Mouse (Mus musculus) kidney, postnatal 14 days (tissue): ENCODE results near the gene Pinlyp.

ENCODE experiments used
- DNase-seq: peaks from one replicate; pipeline ENCODE4 v3.0.0; 2022; ENCODE audit warnings: mixed read lengths

Gene Pinlyp

GRCm38 (mm10) chr7:24546068-24546614, at the start of gene Pinlyp, which contains the start of gene Xrcc1:
Pinlyp (minus strand) TSS chr7:24546118.
Xrcc1 (plus strand) TSS chr7:24546289.
- DNase-seq, result peak; percentile 23

DNA sequence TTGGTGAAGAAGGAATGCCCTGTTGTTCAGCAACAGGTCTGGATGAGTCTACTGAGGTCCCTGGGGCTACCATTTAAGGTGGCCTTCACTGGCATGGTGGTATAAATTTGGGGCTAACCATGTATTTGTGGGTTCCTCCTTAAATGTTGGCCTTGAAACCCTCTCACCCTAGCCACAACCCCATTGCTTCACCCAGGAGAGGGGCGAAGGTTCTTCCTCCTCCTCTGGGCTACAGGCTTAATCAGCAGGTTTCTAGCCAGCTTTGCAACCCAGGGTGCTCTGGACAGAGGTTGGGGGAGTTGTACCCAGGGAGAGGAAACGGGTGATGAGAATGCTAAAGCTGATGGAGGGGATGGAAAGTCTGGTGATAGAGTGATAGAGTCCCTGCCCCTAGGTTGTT, 49.5 kb upstream of the Pinlyp start:
- DNase-seq, result no peak

GRCm38 (mm10) chr7:24594309-24594803, 48.4 kb upstream of the Pinlyp start:
- no peak for DNase-seq

DNA sequence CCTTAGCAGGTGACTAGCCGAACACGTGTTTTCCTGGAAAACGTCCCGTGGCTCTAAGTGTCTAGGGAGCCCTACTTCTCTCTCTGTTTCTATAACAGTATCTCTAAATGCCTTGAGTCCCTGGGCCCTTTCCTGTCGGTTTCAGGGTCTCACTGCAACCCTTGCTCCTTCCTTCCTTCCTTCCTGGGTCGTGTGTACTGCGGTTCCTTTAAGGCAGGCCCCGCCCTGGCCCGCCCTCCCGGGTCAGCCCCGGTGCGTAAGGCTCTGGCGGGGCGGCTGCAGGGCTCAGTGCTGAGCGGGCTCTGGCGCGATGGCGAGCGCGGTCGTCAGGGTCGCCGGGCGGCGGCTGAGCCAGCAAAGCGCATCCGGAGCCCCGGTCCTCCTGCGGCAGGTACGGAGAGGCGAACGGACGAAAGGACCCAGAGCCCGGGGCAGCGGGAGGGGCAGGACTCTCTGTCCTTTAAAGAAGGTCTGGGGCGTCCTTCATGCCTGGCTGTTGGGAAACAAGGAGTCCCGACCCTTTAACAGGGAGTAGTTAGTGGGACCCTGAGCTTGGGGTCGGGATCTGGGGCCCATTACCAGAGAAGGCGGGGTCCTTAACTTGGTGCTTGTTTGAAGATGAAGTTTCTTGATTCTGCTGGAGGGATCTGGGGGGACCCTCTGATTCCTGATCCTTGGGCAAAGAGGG, 47.8 kb upstream of the Pinlyp start:
- peak; percentile 88 for DNase-seq

DNA sequence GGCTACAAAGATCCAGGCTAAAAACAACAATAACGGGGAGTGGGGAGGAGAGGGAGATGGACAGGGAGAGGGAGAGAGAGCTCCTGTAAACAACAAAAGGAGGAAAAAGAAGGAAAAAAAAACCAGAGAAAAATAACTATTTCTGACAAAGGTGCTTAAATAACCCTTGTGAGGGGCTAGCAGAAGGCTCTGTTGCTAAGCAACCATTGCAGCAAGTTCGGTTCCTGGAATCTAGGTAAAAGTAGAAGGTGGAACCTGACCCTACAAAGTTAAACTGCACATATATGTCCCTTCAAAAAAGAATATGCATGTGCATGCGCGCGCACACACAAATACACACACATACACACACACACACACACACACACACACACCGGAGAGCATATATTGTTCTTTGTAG, 46.9 kb upstream of the Pinlyp start:
- DNase-seq, result no peak

DNA sequence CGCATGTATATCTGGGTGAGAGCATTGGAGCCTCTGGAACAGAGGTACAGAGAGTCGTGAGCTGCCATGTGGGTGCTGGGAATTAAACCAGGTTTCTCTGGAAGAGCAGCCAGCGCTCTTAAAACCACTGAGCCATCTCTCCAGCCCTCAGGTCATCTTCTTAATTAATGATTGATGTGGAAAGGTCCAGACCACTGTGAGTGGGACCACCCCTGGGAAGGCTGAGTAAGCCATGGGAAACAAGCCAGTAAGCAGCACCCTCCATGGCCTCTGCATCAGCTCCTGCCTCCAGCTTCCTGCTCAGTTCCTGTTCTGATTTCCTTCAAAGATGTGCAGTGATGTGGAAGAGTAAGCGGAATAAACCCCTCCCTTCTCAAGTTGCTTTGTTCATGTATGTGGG, 46.2 kb upstream of the Pinlyp start:
- DNase-seq, result no peak

- DNase-seq, result no peak
Measured at GRCm38 (mm10) chr7:24591735-24592134, 45.8 kb upstream of the Pinlyp start.

- peak; percentile 80 for DNase-seq
Measured at GRCm38 (mm10) chr7:24588336-24588735, 42.4 kb upstream of the Pinlyp start.

DNA sequence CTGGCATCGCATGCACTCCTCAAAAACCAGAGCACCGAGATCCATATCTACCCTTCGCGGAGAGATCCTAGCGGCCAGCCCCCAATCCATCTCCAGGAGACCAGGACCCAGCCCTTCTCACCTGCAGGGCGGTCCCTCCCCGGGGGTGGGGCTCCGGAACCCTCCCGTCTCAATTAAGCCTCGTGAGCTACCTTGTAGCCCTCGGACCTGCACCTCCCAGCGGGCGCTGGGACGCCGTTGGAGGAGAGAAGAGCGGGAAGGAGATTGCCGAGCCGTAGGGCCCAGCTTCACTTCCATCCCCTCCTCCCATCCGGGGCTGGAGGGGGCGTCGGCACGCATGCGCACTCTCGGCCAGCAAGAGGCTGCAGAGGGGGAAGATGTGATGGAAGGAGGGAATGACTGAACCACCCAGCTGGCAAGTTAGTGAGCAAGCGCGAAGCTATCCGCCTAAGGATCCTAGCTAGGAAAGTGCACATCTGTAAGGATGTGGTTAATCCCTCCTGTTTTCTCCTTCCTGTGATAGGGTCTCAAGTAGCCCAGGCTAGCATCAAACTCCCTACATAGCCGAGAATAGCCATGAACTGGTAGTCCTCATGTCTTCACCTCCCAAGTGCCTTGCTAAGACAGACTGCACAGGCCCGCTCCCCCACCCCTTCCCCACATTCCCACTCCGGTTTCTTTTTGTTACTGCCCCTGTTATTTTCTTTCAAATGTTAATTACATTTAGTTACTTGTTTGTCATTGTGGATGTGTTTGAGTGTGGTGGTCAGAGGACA, 41.6 kb upstream of the Pinlyp start, which contains the start of the genes Ethe1 and Zfp575:
Ethe1 (plus strand) TSS at position 214 of the 776 bp plus-strand sequence.
Zfp575 (minus strand) TSS at position 312 of the 776 bp plus-strand sequence.
- DNase-seq, result peak; percentile 61

- DNase-seq, result no peak
Measured at GRCm38 (mm10) chr7:24586828-24587227, 40.9 kb upstream of the Pinlyp start.

- no peak for DNase-seq
Measured at GRCm38 (mm10) chr7:24585995-24586394, 40.1 kb upstream of the Pinlyp start.

- DNase-seq, result no peak
Measured at GRCm38 (mm10) chr7:24584876-24585275, 39.0 kb upstream of the Pinlyp start.

- DNase-seq, result no peak
Measured at GRCm38 (mm10) chr7:24577811-24578210, 31.9 kb upstream of the Pinlyp start.

DNA sequence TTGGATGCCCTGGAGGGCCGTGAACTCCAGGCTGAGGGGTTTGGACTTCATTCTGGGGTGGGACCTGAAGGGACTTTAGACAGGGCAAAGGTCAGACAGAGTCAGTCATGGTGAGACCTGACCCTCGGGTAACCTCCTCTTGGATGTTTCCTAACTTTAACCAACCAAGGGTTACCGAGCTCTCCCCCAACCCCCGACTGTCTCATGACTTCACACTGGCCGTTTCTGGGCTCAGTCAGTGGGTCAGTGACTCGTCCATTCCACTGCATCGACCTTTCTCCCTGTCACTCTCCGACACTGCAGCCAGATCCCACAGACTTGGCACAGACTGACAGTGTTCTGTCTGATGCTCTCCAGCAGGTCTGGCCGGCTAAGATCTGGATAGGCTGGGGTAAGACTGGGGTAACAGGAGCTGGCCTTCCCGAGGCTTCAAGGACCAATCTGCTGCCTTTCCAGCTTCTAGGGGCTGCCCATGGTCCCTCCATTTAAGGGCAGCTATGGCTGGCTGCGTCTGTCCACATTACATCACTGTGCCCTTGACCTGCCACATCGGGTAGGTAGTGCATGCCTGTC, 28.4 kb upstream of the Pinlyp start:
- DNase-seq, result peak; percentile 77

DNA sequence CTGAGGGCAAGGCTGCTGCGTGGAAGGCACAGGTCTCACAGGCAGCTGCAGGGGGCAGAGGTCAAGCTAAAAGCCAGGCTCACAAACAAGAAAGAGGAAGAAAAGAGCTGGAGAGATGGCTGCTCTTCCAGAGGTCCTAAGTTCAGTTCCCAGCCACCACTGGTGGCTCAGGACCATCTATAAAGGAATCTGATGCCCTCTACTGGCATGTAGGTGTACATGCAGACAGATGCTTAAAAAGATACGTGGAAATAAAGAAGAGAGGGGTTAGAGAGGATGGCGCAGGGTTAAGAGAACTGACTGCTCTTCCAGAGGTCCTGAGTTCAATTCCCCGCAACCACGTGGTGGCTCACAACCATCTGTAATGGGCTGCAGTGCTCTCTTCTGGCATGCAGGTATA, 26.5 kb upstream of the Pinlyp start:
- no peak for DNase-seq

DNA sequence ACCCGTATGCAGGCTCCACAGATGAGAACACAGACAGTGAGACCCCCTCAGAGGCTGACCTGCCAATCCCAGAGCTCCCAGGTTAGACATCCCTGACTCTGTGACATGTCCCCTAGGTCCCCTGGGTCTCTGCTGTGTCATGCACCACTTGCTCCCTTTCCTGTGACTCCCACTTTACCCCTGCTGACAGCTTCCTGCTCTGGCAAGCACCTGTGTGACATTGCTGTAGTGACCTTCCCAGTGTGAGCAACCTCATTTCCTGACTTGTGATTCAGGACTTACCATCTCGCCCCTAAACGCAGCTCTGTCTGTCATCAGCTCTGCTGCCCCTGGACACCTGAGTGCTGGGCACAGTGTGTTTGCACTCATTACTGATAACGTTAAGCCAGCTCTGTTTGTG, 25.2 kb upstream of the Pinlyp start:
- DNase-seq, result no peak

DNA sequence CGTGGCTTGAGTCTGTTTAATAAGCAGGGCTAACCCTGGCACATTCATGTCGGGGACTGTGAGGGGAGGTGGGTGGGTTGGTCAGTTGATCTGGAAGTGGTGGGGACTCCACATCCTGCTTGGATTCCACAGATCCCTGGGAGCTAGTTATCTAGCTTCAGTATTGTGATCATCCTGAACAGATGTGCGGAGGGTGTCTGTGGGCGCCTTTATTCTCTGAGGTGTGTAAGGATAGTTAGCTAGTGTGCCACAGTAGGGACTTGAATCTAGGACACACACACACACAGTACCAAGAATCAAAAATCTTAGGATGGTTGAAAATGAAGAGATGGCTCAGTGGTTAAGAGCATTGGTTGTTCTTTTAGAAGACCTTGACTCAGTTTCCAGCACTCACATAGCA, 22.6 kb upstream of the Pinlyp start:
- no peak for DNase-seq

GRCm38 (mm10) chr7:24566206-24566605, 20.3 kb upstream of the Pinlyp start:
- no peak for DNase-seq

GRCm38 (mm10) chr7:24565627-24566026, 19.7 kb upstream of the Pinlyp start:
- DNase-seq, result no peak

DNA sequence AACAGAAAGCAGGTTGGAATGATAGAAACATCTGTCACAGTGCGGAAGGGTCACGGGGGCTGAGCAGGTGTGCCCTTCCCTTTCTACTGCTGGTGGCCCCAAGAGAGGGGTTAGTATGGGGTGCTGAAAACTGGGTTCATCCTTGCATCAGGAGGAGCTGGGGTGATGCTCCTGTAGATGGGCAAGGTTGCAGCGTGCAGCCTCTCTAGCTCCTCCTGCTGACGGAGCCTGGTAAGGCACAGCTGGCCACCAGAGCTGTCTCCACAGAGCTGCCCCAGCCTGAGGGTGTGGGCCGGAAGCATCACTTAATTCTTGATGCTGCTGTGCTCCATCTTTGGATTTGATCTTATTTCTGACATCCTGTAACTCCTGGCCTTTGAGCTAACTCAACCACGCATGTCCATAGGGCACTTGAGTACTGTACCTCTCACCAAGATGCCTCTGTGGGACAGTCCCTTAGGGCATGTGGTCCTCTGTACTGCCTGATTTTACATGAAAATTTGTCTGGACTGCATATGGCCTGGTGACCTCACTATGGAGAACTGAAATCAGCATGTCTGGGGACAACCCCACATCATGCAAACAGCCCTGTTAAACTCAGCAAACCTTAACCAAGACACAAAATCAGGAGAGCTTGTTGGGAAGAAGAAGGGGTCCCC, 18.8 kb upstream of the Pinlyp start:
- peak; percentile 74 for DNase-seq

DNA sequence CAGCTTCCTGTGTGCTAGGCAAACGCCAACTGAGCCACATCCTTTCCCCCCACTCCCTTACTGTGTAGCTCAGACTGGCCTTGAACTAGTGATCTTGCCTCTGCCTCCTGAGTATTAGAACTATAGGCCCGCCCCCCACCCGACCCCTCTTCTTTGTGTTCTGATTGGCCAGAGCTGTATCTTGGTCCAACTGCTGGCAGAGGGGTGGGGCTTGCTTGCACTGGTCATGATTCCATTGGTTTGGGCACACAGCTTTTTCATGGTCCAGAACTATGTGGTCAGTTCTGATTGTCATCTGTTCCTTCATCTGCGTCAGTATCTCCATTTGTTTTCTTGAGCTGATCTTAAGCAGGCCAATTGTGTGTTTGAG, 17.9 kb upstream of the Pinlyp start:
- no peak for DNase-seq

- DNase-seq, result no peak
Measured at GRCm38 (mm10) chr7:24563191-24563836, 17.4 kb upstream of the Pinlyp start.
